Mouse (Mus musculus) ES-Bruce4 (cell line): Measurements from ENCODE around the gene Fsd2. TPM values are rescaled to one million over a fixed set of nuclear protein-coding genes. Genes with fewer than 3 reads are reported as not detected.

Experiments used
- H3K27ac ChIP-seq: 2 replicates; pipeline ENCODE4 v1.5.1; 2012; ENCODE audit warnings: low read length, inconsistent platforms; ENCODE audit not compliant: insufficient read depth
- H3K27me3 ChIP-seq: 2 replicates; pipeline ENCODE4 v1.6.1; 2012; ENCODE audit warnings: mild to moderate bottlenecking, low read length, inconsistent platforms; ENCODE audit not compliant: control insufficient read depth, poor library complexity, insufficient read depth, severe bottlenecking
- H3K36me3 ChIP-seq: 2 replicates; pipeline ENCODE4 v1.6.1; 2012; ENCODE audit warnings: inconsistent platforms, mild to moderate bottlenecking, low read length, moderate library complexity; ENCODE audit not compliant: control insufficient read depth, poor library complexity, insufficient read depth, severe bottlenecking
- H3K4me1 ChIP-seq: one replicate; pipeline ENCODE4 v1.8.1; 2011; ENCODE audit warnings: low read length; ENCODE audit not compliant: control insufficient read depth, insufficient read depth
- H3K4me3 ChIP-seq: 2 replicates; pipeline ENCODE4 v1.5.1; 2011; ENCODE audit warnings: low read depth, mild to moderate bottlenecking, low read length
- H3K9ac ChIP-seq: 2 replicates; pipeline ENCODE4 v1.6.1; 2012; ENCODE audit warnings: low read depth, mild to moderate bottlenecking, inconsistent platforms; ENCODE audit not compliant: poor library complexity, severe bottlenecking
- H3K9me3 ChIP-seq: replicated peaks from 2 replicates; pipeline ENCODE4 v1.6.1; 2012; ENCODE audit warnings: mild to moderate bottlenecking, low read length, inconsistent platforms; ENCODE audit not compliant: control insufficient read depth, poor library complexity, insufficient read depth, severe bottlenecking
- CTCF ChIP-seq: IDR thresholded peaks from one replicate; pipeline ENCODE4 v1.8.1; 2011; ENCODE audit warnings: low read depth, low read length
- EP300 ChIP-seq: IDR thresholded peaks from 2 replicates; pipeline ENCODE4 v1.6.1; 2011; ENCODE audit warnings: low read depth, low read length; ENCODE audit not compliant: insufficient read depth
- POLR2A ChIP-seq: IDR thresholded peaks from one replicate; pipeline ENCODE4 v1.8.1; 2011; ENCODE audit warnings: low read length; ENCODE audit not compliant: insufficient read depth
- polyA plus RNA-seq: library from polyadenylated mRNA; stranded (reverse); fragments of >200 nt; gene quantifications from 2 replicates; pipeline ENCODE4 v1.2.4, GENCODE M21; 2011; ENCODE audit warnings: low read depth; ENCODE audit not compliant: missing spikeins, insufficient read depth, insufficient read length

Fsd2 gene
- polyA plus RNA-seq, 1 experiment = not detected

DNA sequence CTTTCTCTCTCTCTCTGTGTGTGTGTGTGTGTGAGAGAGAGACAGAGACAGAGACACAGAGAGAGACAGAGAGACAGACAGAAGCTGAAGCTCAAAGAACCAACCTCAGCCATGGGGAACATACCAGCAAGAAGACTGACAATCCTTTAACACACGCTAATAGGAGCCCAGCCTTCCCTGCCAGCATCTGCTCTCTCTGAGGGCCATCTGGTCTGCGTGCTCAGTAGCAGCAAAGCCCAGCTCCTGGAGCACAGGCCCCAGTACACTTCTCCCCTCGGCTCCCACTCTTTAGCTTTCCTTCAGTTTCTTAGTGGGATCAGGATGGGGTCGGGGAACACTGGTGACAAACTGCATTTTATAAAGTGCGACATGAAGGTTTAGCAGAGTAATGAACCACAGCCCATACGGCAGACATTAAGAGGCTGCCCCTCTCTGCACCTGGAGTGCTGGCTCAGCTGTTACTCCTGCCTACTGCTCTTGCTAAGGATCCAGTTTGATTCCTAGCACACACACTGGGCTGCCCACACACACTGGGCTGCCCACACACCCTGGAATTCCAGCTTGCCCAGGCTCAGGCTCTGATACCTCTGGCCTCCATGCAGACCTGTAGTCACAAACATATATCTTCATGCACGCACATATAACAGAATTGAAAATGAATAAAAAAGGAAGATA lies 1.2 kb downstream of the Fsd2 start:
- Histone ChIP-seq H3K36me3 (no peaks in the 10 kb centered on the region), H3K9ac (no peak overlapping the region), H3K27me3 (no peaks in the 10 kb centered on the region), H3K27ac (no peak overlapping the region), H3K9me3 (no peaks in the 10 kb centered on the region), H3K4me3 (no peak overlapping the region), H3K4me1 (no peaks in the 10 kb centered on the region)
- TF ChIP-seq EP300 (no peak), CTCF (no peak), POLR2A (no peak)

- H3K4me3 ChIP-seq = no peak overlapping the region
- H3K27me3 ChIP-seq = no peaks in the 10 kb centered on the region
- TF ChIP-seq EP300 (no peak), CTCF (no peak), POLR2A (no peak)
- no peaks in the 10 kb centered on the region for H3K36me3 ChIP-seq
- H3K9me3 ChIP-seq = no peaks in the 10 kb centered on the region
- no peaks in the 10 kb centered on the region for H3K4me1 ChIP-seq
- H3K9ac ChIP-seq = no peak overlapping the region
- H3K27ac ChIP-seq = no peak overlapping the region
Measured at GRCm38 (mm10) chr7:81564766-81565165, 2.0 kb downstream of the Fsd2 start.

GRCm38 (mm10) chr7:81563506-81564015 lies 3.2 kb downstream of the Fsd2 start:
- Histone ChIP-seq H3K27ac (no peak overlapping the region), H3K36me3 (no peaks in the 10 kb centered on the region), H3K9ac (no peak overlapping the region), H3K27me3 (no peaks in the 10 kb centered on the region), H3K9me3 (no peaks in the 10 kb centered on the region), H3K4me1 (no peaks in the 10 kb centered on the region), H3K4me3 (no peak overlapping the region)
- TF ChIP-seq CTCF = no peak
- no peak for TF ChIP-seq EP300
- TF ChIP-seq POLR2A = no peak

DNA sequence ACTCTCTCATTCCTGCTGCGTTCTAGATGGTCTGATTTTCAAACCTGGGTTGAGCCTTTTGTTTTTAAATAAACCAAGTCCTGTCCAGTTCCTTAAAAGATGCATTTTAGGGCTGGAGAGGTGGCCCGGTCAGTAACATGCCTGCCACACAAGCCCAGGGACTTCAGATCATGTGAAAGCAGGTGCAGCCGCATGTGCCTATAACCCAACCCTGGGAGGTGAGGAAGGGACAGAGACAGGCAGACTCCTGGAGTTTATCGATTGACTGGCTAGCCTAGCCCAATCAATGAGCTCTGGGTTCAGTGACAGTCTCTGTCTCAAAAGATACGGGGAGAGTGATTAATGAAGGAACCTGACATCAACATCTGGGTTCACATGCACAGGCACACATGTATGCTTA lies 5.5 kb downstream of the Fsd2 start:
- no peaks in the 10 kb centered on the region for H3K27me3 ChIP-seq
- no peak for TF ChIP-seq CTCF
- H3K9me3 ChIP-seq = no peaks in the 10 kb centered on the region

GRCm38 (mm10) chr7:81560101-81561049 lies 6.4 kb downstream of the Fsd2 start:
- no peak overlapping the region for H3K27ac ChIP-seq
- H3K4me3 ChIP-seq = no peak overlapping the region
- H3K36me3 ChIP-seq = no peaks in the 10 kb centered on the region
- no peak overlapping the region for H3K9ac ChIP-seq
- no peaks in the 10 kb centered on the region for H3K9me3 ChIP-seq
- H3K4me1 ChIP-seq = no peaks in the 10 kb centered on the region
- TF ChIP-seq CTCF (no peak), EP300 (no peak), POLR2A (no peak)
- H3K27me3 ChIP-seq = no peaks in the 10 kb centered on the region

More for the DNA sequence above, 5.5 kb downstream of the Fsd2 start:
- H3K36me3 ChIP-seq = no peaks in the 10 kb centered on the region
- H3K4me1 ChIP-seq = no peaks in the 10 kb centered on the region
- no peak overlapping the region for H3K27ac ChIP-seq
- H3K4me3 ChIP-seq = no peak overlapping the region
- no peak overlapping the region for H3K9ac ChIP-seq
